Mouse (Mus musculus) neural tube, embryonic 13.5 days (tissue): ENCODE results near the gene Klhl1. TPM values are rescaled to one million over a fixed set of nuclear protein-coding genes. Genes with fewer than 3 reads are reported as not detected.

Experiments
- ATAC-seq: fragments of 200-750 bp; cut with Nextera tagmentation; 2 replicates; pipeline ENCODE4 v1.8.0; 2017; ENCODE audit warnings: low read depth, mild to moderate bottlenecking, moderate TSS enrichment, moderate library complexity
- H3K27ac ChIP-seq: fragments of 300-500 bp; sonication (generic); replicated peaks from 2 replicates; pipeline ENCODE4 v1.5.1; 2015; ENCODE audit warnings: moderate library complexity, mild to moderate bottlenecking, inconsistent platforms
- H3K27me3 ChIP-seq: fragments of 300-500 bp; sonication (generic); 2 replicates; pipeline ENCODE4 v1.6.1; 2015; ENCODE audit warnings: mild to moderate bottlenecking, inconsistent platforms
- H3K36me3 ChIP-seq: fragments of 300-500 bp; sonication (generic); 2 replicates; pipeline ENCODE4 v1.6.1; 2015; ENCODE audit warnings: mild to moderate bottlenecking, inconsistent platforms
- H3K4me1 ChIP-seq: fragments of 300-500 bp; sonication (generic); replicated peaks from 2 replicates; pipeline ENCODE4 v1.6.1; 2015; ENCODE audit warnings: inconsistent platforms
- H3K4me2 ChIP-seq: fragments of 300-500 bp; sonication (generic); 2 replicates; pipeline ENCODE4 v1.6.1; 2015; ENCODE audit warnings: inconsistent platforms, mild to moderate bottlenecking, moderate library complexity
- H3K4me3 ChIP-seq: fragments of 300-500 bp; sonication (generic); 2 replicates; pipeline ENCODE4 v1.5.1; 2015; ENCODE audit warnings: mild to moderate bottlenecking, inconsistent platforms
- H3K9ac ChIP-seq: fragments of 300-500 bp; sonication (generic); 2 replicates; pipeline ENCODE4 v1.6.1; 2015; ENCODE audit warnings: moderate library complexity, mild to moderate bottlenecking, inconsistent platforms
- H3K9me3 ChIP-seq: fragments of 300-500 bp; sonication (generic); 2 replicates; pipeline ENCODE4 v1.6.1; 2016; ENCODE audit warnings: inconsistent platforms
- WGBS: fragments of 180-500 bp; shearing (Covaris S2); methylation state at CpG from one replicate; pipeline ENCODE4 v1.1.7; 2015; 5-methylcytosine and 5-hydroxymethylcytosine counted together
- polyA plus RNA-seq: library from polyadenylated mRNA; unstranded; fragments of >200 nt; fragmentation: Nextera tagmentation; extraction: Ambion mirVana; gene quantifications from 2 replicates; pipeline ENCODE4 v1.2.1, GENCODE M21; 2015

The Klhl1 gene
- 4.6 and 5.5 TPM in 2 replicates for polyA plus RNA-seq

- ATAC-seq = peak; percentile 95
- no peaks in the 10 kb centered on the region for H3K9me3 ChIP-seq
- H3K27me3 ChIP-seq = no peaks in the 10 kb centered on the region
- H3K4me2 ChIP-seq = peak within 1 kb of the TSS; percentile 91
- WGBS = 26% methylated on average over 13 of the region's 13 CpGs
- peaks cover 21% of the 10 kb centered on the region for H3K4me1 ChIP-seq
- H3K4me3 ChIP-seq = peak within 1 kb of the TSS; percentile 59
- no peaks in the 10 kb centered on the region for H3K36me3 ChIP-seq
- H3K27ac ChIP-seq = peak within 1 kb of the TSS; percentile 84
- peak within 1 kb of the TSS; percentile 78 for H3K9ac ChIP-seq
Measured at GRCm38 (mm10) chr14:96518954-96519682, at the start of gene Klhl1. Gene Klhl1, minus strand, starts transcription at chr14:96519102.

DNA sequence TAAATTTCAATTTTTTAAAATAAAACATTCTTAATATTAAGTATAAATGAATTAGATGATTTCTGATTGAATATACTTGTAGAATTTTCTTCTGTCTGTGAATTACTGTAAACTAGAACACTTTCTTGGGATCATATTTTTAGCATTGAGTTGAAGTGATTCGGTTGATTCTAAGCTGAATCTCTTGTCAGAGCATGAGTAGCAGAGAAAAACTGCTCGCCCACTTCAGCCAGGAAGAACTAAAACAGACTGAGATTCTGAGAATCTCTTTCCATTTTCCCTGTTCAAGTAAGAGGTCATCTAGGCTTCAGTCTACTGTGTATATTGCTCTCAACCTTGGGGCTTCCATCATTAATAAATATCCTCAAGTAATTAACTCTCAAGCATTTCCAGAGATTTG is 34.8 kb upstream of the Klhl1 start:
- H3K4me1 ChIP-seq = no peaks in the 10 kb centered on the region
- no peaks in the 10 kb centered on the region for H3K9me3 ChIP-seq
- no peak overlapping the region for H3K9ac ChIP-seq
- no peaks in the 10 kb centered on the region for H3K36me3 ChIP-seq
- H3K27ac ChIP-seq = no peak overlapping the region
- ATAC-seq = no peak
- no peaks in the 10 kb centered on the region for H3K27me3 ChIP-seq
- H3K4me2 ChIP-seq = no peak overlapping the region
- 85% methylated on average over 2 of the region's 2 CpGs for WGBS
- no peak overlapping the region for H3K4me3 ChIP-seq

DNA sequence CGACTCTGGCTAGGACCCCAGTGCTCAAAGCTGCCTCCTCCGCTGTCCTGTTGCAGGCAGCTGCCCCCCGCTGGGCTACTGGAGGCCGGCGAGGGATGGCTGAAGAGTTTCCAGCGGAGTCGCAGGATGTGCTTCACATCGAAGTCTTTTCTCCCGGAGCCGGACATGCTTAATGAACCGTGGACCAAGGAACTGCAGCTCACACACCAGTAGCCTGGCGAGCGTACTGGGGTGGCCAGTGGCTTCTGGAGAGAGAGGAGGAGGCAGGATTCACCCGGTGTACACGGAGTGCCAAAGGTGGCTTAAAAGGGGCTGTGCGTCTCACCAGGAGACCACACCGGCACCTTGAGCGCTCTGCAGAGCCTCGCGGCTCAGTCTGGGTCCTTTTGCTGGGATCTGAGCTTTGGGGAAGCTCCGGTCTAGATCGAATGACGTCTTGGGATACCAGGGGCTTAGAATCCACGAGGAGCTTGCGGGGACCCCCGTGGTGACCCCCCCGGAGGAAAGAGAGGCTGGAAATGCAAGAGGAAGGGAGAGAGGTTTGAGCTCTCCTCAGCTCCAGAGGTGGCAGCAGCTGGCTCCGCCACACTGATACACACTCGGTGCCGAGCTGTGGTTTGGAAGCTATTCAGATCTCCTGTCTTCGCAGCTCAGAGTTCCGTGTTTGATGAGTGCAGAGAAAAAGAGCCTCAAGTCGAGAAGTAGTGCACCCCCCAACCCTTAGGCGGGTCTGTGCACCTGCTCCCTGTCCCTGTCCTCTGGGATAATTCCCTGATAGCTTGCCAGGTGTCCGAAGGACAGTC is 550 bp downstream of the Klhl1 start:
- Histone ChIP-seq H3K27me3 (no peaks in the 10 kb centered on the region), H3K4me3 (peak overlapping the region; percentile 59), H3K9ac (peak overlapping the region; percentile 78), H3K4me1 (peaks cover 21% of the 10 kb centered on the region), H3K9me3 (no peaks in the 10 kb centered on the region), H3K4me2 (peak overlapping the region; percentile 91), H3K27ac (peak overlapping the region; percentile 84), H3K36me3 (no peaks in the 10 kb centered on the region)
- WGBS = under 1% methylated on average over 35 of the region's 35 CpGs
- ATAC-seq = peak; percentile 94

GRCm38 (mm10) chr14:96517727-96518126 is 1.2 kb downstream of the Klhl1 start:
- Histone ChIP-seq H3K4me2 (peak overlapping the region; percentile 91), H3K9me3 (no peaks in the 10 kb centered on the region), H3K27ac (peak overlapping the region; percentile 84), H3K4me1 (peaks cover 21% of the 10 kb centered on the region), H3K27me3 (no peaks in the 10 kb centered on the region), H3K9ac (peak overlapping the region; percentile 78), H3K36me3 (no peaks in the 10 kb centered on the region), H3K4me3 (peak overlapping the region; percentile 59)
- ATAC-seq = peak; percentile 27; the same call in 1 of the 2 replicates
- WGBS = 5% methylated on average over 9 of the region's 9 CpGs

- H3K4me1 ChIP-seq = no peaks in the 10 kb centered on the region
- no peaks in the 10 kb centered on the region for H3K9me3 ChIP-seq
- ATAC-seq = no peak
- H3K27ac ChIP-seq = no peak overlapping the region
- H3K27me3 ChIP-seq = no peaks in the 10 kb centered on the region
- H3K36me3 ChIP-seq = no peaks in the 10 kb centered on the region
- WGBS = 91% methylated on average over 2 of the region's 2 CpGs
- H3K4me2 ChIP-seq = no peak overlapping the region
- H3K9ac ChIP-seq = no peak overlapping the region
- no peak overlapping the region for H3K4me3 ChIP-seq
Measured at GRCm38 (mm10) chr14:96499936-96500335, 19.0 kb downstream of the Klhl1 start.

- Histone ChIP-seq H3K4me2 (no peak overlapping the region), H3K9me3 (no peaks in the 10 kb centered on the region), H3K4me3 (no peak overlapping the region), H3K9ac (no peak overlapping the region), H3K4me1 (no peaks in the 10 kb centered on the region), H3K27ac (no peak overlapping the region), H3K27me3 (no peaks in the 10 kb centered on the region), H3K36me3 (no peaks in the 10 kb centered on the region)
- ATAC-seq = no peak
- WGBS = 91% methylated on average over 2 of the region's 2 CpGs
Measured at GRCm38 (mm10) chr14:96471812-96472211, 47.1 kb downstream of the Klhl1 start.

- Histone ChIP-seq H3K27ac (no peak overlapping the region), H3K9ac (no peak overlapping the region), H3K9me3 (no peaks in the 10 kb centered on the region), H3K4me3 (no peak overlapping the region), H3K4me1 (no peaks in the 10 kb centered on the region), H3K4me2 (no peak overlapping the region), H3K36me3 (no peaks in the 10 kb centered on the region), H3K27me3 (no peaks in the 10 kb centered on the region)
- no peak for ATAC-seq
Measured at GRCm38 (mm10) chr14:96471336-96471735, 47.6 kb downstream of the Klhl1 start.

GRCm38 (mm10) chr14:96461756-96462155 is 57.1 kb downstream of the Klhl1 start:
- ATAC-seq = no peak
- H3K4me1 ChIP-seq = no peaks in the 10 kb centered on the region
- 68% methylated on average over 2 of the region's 2 CpGs for WGBS
- no peak overlapping the region for H3K27ac ChIP-seq
- H3K4me2 ChIP-seq = no peak overlapping the region
- H3K36me3 ChIP-seq = no peaks in the 10 kb centered on the region
- no peak overlapping the region for H3K4me3 ChIP-seq
- no peak overlapping the region for H3K9ac ChIP-seq
- no peaks in the 10 kb centered on the region for H3K9me3 ChIP-seq
- no peaks in the 10 kb centered on the region for H3K27me3 ChIP-seq

DNA sequence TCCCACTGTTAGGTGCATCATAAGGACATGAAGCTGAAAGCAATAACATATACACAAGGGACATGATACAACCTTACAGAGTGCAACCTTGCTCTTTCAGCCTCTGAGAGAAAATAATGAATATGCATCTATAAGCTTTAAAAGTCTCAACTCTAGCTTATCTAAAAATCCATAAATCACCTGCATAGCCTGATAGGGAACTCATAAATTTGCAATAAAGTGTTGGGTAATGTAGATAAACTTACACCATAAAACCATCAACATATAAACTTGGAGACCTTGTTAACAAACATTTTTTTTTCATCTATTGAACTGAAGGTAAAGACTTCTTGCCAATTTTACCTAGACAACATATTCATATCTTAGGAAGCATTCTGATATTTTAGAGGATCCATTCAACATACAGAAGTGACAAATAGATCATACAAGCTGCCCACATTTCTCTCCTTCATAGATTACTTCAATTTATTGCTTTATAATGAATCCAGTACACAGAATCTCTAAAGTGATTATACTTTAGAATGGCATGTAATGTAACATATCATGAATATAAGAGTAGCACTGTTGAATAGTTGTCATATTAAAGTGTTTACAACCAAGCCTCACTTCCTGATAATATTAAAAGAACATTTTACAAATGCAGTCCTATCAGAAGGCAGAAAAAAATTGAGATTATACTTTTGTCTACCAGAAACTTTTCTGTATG is 126.7 kb downstream of the Klhl1 start:
- H3K4me1 ChIP-seq = no peaks in the 10 kb centered on the region
- no peak overlapping the region for H3K4me2 ChIP-seq
- no peaks in the 10 kb centered on the region for H3K27me3 ChIP-seq
- no peak overlapping the region for H3K27ac ChIP-seq
- no peak for ATAC-seq
- no peaks in the 10 kb centered on the region for H3K36me3 ChIP-seq
- no peaks in the 10 kb centered on the region for H3K9me3 ChIP-seq
- no peak overlapping the region for H3K4me3 ChIP-seq
- H3K9ac ChIP-seq = no peak overlapping the region

DNA sequence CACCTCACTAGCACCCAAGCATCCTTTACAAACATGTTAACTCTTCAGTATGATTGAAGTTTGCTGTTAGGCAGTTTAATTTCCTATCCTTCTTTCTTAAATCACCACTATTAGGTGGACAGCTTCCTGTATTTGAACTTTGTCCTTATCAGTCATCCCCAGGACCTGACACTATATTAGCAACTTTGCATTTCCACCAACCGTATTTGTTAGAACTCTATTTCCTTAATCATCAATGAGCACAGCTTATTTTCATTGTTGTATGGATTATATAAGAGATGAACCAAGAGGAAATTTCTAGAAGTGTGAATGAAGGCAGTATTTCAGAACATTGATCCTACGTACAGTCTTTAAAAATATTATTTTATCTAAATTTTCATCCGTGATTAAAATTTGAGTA is 156.2 kb downstream of the Klhl1 start:
- Histone ChIP-seq H3K9ac (no peak overlapping the region), H3K4me3 (no peak overlapping the region), H3K36me3 (no peaks in the 10 kb centered on the region), H3K9me3 (no peaks in the 10 kb centered on the region), H3K27ac (no peak overlapping the region), H3K27me3 (no peaks in the 10 kb centered on the region), H3K4me1 (no peaks in the 10 kb centered on the region), H3K4me2 (no peak overlapping the region)
- 90% methylated on average over 3 of the region's 3 CpGs for WGBS
- ATAC-seq = no peak

DNA sequence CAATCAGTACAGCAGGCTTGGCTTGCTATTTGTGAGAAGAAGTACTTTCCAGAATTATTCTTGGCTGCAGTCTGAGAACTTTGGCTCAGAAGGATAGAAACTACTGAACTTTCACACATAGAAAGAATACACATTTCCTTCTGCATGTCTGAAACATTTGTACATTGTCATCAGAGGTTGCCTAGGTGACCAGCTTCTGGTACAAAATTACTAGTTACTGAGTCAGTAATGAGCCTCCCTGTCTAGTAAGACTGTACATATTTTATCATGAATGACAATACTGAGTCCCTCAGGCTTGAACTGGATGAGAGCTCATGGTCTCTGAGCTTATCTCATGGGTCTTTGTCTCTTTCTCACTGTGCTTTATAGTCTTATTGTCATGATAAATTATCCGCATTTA is 170.7 kb downstream of the Klhl1 start:
- no peaks in the 10 kb centered on the region for H3K36me3 ChIP-seq
- H3K4me3 ChIP-seq = no peak overlapping the region
- H3K27me3 ChIP-seq = no peaks in the 10 kb centered on the region
- H3K4me1 ChIP-seq = no peaks in the 10 kb centered on the region
- H3K9ac ChIP-seq = no peak overlapping the region
- H3K27ac ChIP-seq = no peak overlapping the region
- no peaks in the 10 kb centered on the region for H3K9me3 ChIP-seq
- 86% methylated on average over 1 of the region's 1 CpGs for WGBS
- no peak for ATAC-seq
- no peak overlapping the region for H3K4me2 ChIP-seq

- no peak overlapping the region for H3K9ac ChIP-seq
- no peak overlapping the region for H3K4me3 ChIP-seq
- H3K27me3 ChIP-seq = no peaks in the 10 kb centered on the region
- no peak overlapping the region for H3K4me2 ChIP-seq
- H3K9me3 ChIP-seq = no peaks in the 10 kb centered on the region
- peak overlapping the region; percentile 18; the same call in 1 of the 2 replicates for H3K27ac ChIP-seq
- ATAC-seq = no peak
- no peaks in the 10 kb centered on the region for H3K36me3 ChIP-seq
- 50% methylated on average over 4 of the region's 4 CpGs for WGBS
- no peaks in the 10 kb centered on the region for H3K4me1 ChIP-seq
Measured at GRCm38 (mm10) chr14:96331069-96331468, 187.8 kb downstream of the Klhl1 start.
